18 mouse cellular contexts compared by ENCODE assay signal in the genomic region with DNA sequence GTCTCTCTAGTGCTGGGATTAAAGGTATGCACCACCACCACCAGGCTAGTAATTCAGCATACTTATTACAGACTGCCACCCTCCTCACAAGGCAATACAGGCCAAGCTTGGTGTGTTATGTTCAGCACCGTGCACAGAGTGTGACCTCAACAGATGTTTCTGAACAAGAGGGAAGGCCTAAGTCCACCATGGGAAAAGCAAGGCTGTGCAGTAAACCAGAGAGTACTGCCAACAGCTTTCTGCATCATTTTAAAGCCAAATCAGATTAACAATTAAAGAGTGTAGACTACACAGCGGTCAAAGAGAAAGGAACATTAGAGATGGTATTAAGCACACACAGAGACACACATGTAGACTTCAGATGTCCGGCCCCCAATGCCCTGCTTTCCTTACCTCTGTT.
"Had no signal": no experiment of that assay in that cellular context is flagged by ENCODE, and none has a peak within 500 bp of the region (broad histone marks: within the 10 kb centered on the region; RNA-seq: fewer than 3 reads in every experiment).

No protein-coding gene starts in this region.

- H3K4me3 ChIP-seq: kidney, embryonic 15.5 days; left cerebral cortex, adult 2 months; midbrain, embryonic 12.5 days; myocyte; neural tube, embryonic 13.5 days; stomach, embryonic 15.5 days had no signal

- H3K27ac ChIP-seq: kidney, embryonic 15.5 days; left cerebral cortex, adult 2 months; liver, embryonic 14.5 days; midbrain, embryonic 12.5 days; neural tube, embryonic 13.5 days; stomach, embryonic 15.5 days had no signal

- H3K9ac ChIP-seq: kidney, embryonic 15.5 days; liver, embryonic 14.5 days; midbrain, embryonic 12.5 days; neural tube, embryonic 13.5 days; stomach, embryonic 15.5 days had no signal

- ATAC-seq: intestine, postnatal 0 days; midbrain, embryonic 16.5 days had no signal

- H3K4me2 ChIP-seq: kidney, embryonic 15.5 days; midbrain, embryonic 12.5 days; neural tube, embryonic 13.5 days; stomach, embryonic 15.5 days had no signal

- DNase-seq: kidney, postnatal 10 days; layer of hippocampus, postnatal 36 days; lung, adult 2 months; lung, postnatal 14 days; lung, postnatal 4 days; retina, postnatal 1 day; right cerebral cortex, postnatal 25 days; spleen, adult 18-20 months; thymus, postnatal 25 days had no signal

- H3K27me3 ChIP-seq: kidney, embryonic 15.5 days; midbrain, embryonic 12.5 days; neural tube, embryonic 13.5 days; stomach, embryonic 15.5 days had no signal

- H3K9me3 ChIP-seq: kidney, embryonic 15.5 days; midbrain, embryonic 12.5 days; neural tube, embryonic 13.5 days; stomach, embryonic 15.5 days had no signal
